Mouse (Mus musculus): ENCODE results near the gene Ntn4. TPM values are rescaled to one million over a fixed set of nuclear protein-coding genes. Genes with fewer than 3 reads are reported as not detected.

Ntn4 gene
- polyA plus RNA-seq, 1 experiment = 8.3 TPM

DNA sequence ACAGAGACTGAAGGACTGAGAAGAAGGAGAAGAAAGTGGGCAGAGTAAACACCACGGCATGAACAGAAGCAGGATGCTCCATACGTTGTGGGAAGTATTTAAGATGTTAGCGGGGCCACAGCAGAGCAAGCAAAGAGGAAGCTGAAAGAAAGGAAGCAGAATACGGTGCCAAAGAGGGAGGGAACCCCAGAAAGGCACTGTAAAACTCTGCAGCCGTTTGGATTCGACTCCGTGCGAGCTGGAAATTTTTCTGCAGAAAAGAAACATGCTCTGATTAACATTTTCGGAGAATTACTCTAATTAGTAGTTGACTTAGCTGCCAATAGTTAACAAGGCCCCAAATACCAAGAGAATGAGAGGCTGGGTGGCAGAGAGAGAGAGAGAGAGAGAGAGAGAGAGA, 127.7 kb downstream of the Ntn4 start:
- DNase-seq (ENCODE audit: low read depth) = peak; percentile 76
- TF ChIP-seq CTCF (IDR thresholded peaks at IDR 0.05; ENCODE audit: borderline replicate concordance, extremely low read depth, insufficient read depth, insufficient read length) (no peak), POLR2A (IDR thresholded peaks at IDR 0.05; ENCODE audit: borderline replicate concordance, extremely low read depth, insufficient read depth, insufficient read length, poor library complexity, severe bottlenecking) (no peak)

DNA sequence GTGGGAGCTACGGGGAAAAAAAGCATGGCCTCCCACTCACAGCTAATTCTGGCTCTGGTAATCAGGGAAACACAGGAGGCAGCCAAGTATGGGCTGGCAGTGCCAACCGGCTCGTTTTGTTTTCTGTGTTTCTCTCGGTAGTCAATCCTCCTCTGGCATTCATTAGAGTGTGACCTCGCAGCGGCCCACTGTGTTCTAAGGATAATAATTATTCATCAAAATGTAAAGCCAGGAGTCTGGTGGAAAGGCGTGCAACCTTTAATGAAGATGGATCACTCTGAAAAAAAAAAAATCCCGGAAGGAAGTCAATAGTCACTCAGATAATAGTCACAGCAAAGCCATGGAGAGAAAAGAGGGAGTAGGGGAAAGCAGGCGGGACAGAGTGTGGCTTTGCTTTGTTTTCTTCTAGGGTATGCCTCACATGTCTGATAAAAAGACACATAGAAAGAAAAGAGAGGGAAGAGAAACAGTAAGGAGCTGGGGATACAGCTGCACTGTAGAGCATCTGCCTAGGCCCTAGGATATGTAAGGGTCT, 131.5 kb downstream of the Ntn4 start:
- peak; percentile 93 for DNase-seq (ENCODE audit: low read depth)
- TF ChIP-seq POLR2A (IDR thresholded peaks at IDR 0.05; ENCODE audit: borderline replicate concordance, extremely low read depth, insufficient read depth, insufficient read length, poor library complexity, severe bottlenecking) = no peak
- no peak for TF ChIP-seq CTCF (IDR thresholded peaks at IDR 0.05; ENCODE audit: borderline replicate concordance, extremely low read depth, insufficient read depth, insufficient read length)

DNA sequence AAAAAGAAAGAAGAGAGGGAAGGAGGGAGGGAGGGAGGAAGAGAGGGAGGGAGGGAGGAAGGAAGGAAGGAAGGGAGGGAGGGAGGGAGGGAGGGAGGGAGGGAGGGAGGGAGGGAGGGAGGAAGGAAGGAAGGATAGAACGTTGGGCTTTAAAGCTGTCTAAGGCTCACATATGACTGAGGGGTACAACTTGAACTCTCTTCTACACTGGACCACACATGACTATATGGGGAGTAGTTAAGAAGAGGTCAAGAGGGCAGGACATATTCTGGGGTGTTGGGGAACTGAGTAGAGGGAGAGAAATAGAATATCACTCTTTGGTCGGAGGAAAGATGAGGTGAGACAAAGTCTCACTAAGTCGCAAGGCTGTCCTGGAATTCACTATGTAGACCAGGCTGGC, 132.0 kb downstream of the Ntn4 start:
- DNase-seq (ENCODE audit: low read depth) = no peak
- TF ChIP-seq POLR2A (IDR thresholded peaks at IDR 0.05; ENCODE audit: borderline replicate concordance, extremely low read depth, insufficient read depth, insufficient read length, poor library complexity, severe bottlenecking) (no peak), CTCF (IDR thresholded peaks at IDR 0.05; ENCODE audit: borderline replicate concordance, extremely low read depth, insufficient read depth, insufficient read length) (no peak)

DNA sequence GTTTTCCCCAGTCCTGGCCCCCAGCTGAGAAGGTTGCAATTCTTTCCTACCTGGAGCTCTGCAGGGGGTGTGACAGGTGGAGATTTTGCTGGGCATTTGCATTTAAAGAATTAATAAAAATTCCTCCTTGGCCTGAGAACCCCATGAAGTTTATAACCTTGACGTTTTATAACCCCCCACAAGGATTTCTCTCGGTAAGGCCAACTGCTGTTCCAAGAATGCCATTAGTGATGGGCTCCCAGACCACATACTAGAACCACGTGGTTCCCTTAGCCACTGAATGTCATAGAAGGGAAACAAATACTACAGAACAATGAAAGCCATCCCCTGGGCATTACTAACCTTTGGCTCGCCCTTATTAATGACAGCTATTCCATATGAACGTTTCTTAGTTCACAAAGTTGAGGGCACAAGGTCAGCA, 136.3 kb downstream of the Ntn4 start:
- no peak for DNase-seq (ENCODE audit: low read depth)

DNA sequence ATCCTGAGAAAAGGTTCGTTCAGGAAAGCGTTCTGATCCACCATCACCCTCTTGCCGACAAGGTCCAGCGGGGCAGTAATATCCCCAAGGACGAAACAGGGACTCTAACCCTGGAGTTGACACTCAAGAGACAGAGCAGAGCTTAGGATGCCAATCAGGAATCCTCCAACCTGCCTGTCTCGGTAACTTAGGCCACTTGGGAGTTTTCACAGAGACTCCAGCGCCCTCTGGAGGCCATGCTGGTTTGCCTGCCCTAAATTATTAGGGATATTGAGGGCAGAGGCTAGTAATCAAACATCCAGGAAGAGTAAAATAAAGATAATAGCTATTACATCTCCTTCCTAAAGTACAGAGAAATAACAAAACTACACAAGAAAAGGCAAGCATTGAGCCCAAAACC, 136.9 kb downstream of the Ntn4 start:
- TF ChIP-seq POLR2A (IDR thresholded peaks at IDR 0.05; ENCODE audit: borderline replicate concordance, extremely low read depth, insufficient read depth, insufficient read length, poor library complexity, severe bottlenecking) (no peak), CTCF (IDR thresholded peaks at IDR 0.05; ENCODE audit: borderline replicate concordance, extremely low read depth, insufficient read depth, insufficient read length) (peak; percentile 63; the same call in 1 of the 2 replicates)
- DNase-seq (ENCODE audit: low read depth) = peak; percentile 56

More for the DNA sequence above, 136.3 kb downstream of the Ntn4 start:
- no peak for TF ChIP-seq CTCF (IDR thresholded peaks at IDR 0.05; ENCODE audit: borderline replicate concordance, extremely low read depth, insufficient read depth, insufficient read length)
- TF ChIP-seq POLR2A (IDR thresholded peaks at IDR 0.05; ENCODE audit: borderline replicate concordance, extremely low read depth, insufficient read depth, insufficient read length, poor library complexity, severe bottlenecking) = no peak

DNA sequence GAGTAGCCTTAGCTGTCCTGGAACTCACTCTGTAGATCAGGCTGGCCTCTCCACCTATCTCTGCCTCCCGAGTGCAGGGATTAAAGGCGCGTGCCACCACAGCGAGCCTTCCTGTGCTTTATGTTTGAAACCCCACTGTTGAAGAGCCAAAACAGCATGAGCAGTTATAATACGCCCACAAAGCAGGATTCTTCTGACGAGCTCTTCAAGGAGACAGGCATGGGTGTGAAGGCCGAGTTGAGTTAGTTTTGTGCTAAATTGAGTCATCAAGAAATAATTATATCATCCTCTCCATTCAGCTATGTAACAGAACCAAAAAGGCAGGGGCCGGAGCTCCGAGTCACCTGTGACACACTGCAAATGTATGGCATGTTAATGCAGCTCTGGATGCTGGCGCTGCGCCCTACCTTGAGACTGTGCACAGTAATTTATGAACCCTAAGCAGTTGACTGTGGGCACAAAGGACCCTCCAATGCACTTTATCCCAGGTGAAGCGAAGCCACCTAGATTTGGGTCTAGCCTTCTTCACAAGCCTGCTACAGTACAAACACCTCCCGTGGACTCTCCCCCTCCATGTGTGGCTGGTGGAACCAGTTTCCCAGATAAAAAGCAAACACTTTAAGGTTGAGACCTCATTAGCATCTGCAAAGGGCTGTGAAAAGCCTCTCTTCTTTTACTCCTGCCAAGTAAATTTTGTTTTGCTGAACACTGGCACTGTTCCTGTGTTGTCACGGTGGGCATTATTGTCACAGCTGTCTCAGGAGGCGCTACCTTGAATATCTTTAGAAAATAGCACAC, 142.9 kb downstream of the Ntn4 start:
- DNase-seq (ENCODE audit: low read depth) = peak; percentile 52
- TF ChIP-seq POLR2A (IDR thresholded peaks at IDR 0.05; ENCODE audit: borderline replicate concordance, extremely low read depth, insufficient read depth, insufficient read length, poor library complexity, severe bottlenecking) = no peak
- TF ChIP-seq CTCF (IDR thresholded peaks at IDR 0.05; ENCODE audit: borderline replicate concordance, extremely low read depth, insufficient read depth, insufficient read length) = no peak

Other genes with a start within 250 kb of the Ntn4 start
- 70.3 and 77.5 TPM in 2 replicates for gene Lta4h, start 187.3 kb upstream of the Ntn4 start, polyA plus RNA-seq (2012; rRNA removed)
- gene Hal, start 151.9 kb upstream of the Ntn4 start, polyA plus RNA-seq (2012; rRNA removed) = 0.13 and 0.18 TPM in 2 replicates
- gene Amdhd1, start 100.6 kb upstream of the Ntn4 start, polyA plus RNA-seq (2012; rRNA removed) = 0.05 TPM in 2 replicates
- 0.04 and 0.15 TPM in 2 replicates for gene Ccdc38, start 100.0 kb upstream of the Ntn4 start, polyA plus RNA-seq (2012; rRNA removed)
- gene Snrpf, start 51.0 kb upstream of the Ntn4 start, polyA plus RNA-seq (2012; rRNA removed) = 98.9 and 145 TPM in 2 replicates
- gene Usp44, start 190.9 kb downstream of the Ntn4 start, polyA plus RNA-seq (2012; rRNA removed) = 0.49 and 0.73 TPM in 2 replicates